Mouse (Mus musculus) bone marrow, adult 2 months (tissue): ENCODE data around the gene Syn3.

Experiments used
- CTCF ChIP-seq: fragments of 200-500 bp; IDR thresholded peaks from 2 replicates; pipeline ENCODE4 v1.5.1; 2011; ENCODE audit warnings: low read length, control low read depth; ENCODE audit not compliant: control insufficient read depth, insufficient read depth
- POLR2A ChIP-seq: fragments of 200-500 bp; IDR thresholded peaks from 2 replicates; pipeline ENCODE4 v1.6.1; 2011; ENCODE audit warnings: low read depth, mild to moderate bottlenecking, control low read depth, low read length, borderline replicate concordance; ENCODE audit not compliant: control insufficient read depth

GRCm38 (mm10) chr10:86297307-86297706, 201.4 kb downstream of the Syn3 start:
- TF ChIP-seq CTCF (no peak), POLR2A (no peak)
